Mouse (Mus musculus) embryonic fibroblast, embryonic 13.5 days (primary cell): Measurements from ENCODE around the gene Cntnap1. TPM values are rescaled to one million over a fixed set of nuclear protein-coding genes. Genes with fewer than 3 reads are reported as not detected.

Source experiments
- H3K27ac ChIP-seq: 2 replicates; pipeline ENCODE4 v1.5.1; 2012; ENCODE audit warnings: low read length, control low read depth, inconsistent platforms; ENCODE audit not compliant: insufficient read depth
- H3K4me1 ChIP-seq: 2 replicates; pipeline ENCODE4 v1.6.1; 2011; ENCODE audit warnings: low read length; ENCODE audit not compliant: control insufficient read depth, insufficient read depth
- H3K4me3 ChIP-seq: 2 replicates; pipeline ENCODE4 v1.5.1; 2011; ENCODE audit warnings: mild to moderate bottlenecking, control low read depth, low read length; ENCODE audit not compliant: insufficient read depth
- CTCF ChIP-seq: IDR thresholded peaks from 2 replicates; pipeline ENCODE4 v1.5.1; 2011; ENCODE audit warnings: mild to moderate bottlenecking, control low read depth, low read length, moderate library complexity, borderline replicate concordance; ENCODE audit not compliant: insufficient read depth
- POLR2A ChIP-seq: IDR thresholded peaks from 2 replicates; pipeline ENCODE4 v1.6.1; 2011; ENCODE audit warnings: low read depth, mild to moderate bottlenecking, control low read depth, low read length, moderate library complexity
- polyA plus RNA-seq: library from polyadenylated mRNA; stranded (reverse); fragments of >200 nt; gene quantifications from 2 replicates; pipeline ENCODE4 v1.2.4, GENCODE M21; 2011; ENCODE audit warnings: low read depth; ENCODE audit not compliant: missing spikeins, insufficient read length

The Cntnap1 gene
- polyA plus RNA-seq, 1 experiment = 3.0 TPM

DNA sequence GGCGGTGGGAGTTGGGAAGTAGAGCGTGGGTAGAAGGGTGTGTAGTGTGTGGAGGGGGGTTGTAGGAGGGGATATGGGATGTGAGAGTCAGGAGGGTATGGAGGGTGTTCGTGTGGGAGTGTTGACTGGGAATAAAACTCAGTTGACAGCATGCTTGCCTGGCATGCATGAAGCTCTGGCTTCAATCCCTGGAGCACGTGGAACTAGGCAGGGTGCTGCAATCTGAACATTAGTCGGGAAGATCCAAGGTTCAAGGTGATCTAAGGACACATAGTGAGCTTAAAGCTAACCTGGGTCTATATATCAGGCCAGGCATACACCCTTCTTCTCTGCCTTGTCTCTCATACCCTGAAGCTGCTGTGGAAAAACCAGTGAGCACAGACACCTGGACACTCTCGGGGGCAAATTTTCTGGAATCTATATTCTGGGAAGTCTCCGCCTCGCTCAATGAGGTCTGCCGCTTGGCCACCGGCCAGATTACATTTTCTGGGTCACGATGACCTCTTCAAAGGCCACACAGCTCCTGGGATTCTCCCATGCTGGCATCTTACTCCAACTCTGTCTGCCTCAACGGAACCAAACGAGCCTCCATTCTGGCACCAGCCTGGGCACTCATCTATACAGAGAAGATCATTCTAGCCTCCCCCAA, 36.0 kb upstream of the Cntnap1 start:
- Histone ChIP-seq H3K4me3 (no peak overlapping the region), H3K4me1 (no peaks in the 10 kb centered on the region), H3K27ac (no peak overlapping the region)
- no peak for TF ChIP-seq CTCF
- no peak for TF ChIP-seq POLR2A

DNA sequence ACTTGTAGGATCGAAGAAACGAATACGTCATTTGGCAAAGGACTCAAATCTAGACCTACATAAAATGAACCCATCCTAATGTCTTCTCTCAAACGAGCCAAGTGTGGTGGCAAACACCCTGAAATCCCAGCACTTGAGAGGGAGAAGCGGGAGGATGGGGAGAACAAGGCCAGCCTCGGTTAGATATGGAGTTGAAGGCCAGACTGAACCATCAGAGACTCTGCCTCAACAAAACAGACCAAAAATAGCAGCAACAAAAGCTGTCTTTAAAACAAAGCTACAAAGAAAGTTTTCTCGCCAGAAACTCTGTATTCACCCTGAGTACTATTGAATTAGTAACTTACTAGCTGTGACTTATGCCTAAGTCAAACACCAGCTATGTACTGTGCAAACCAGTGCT, 33.3 kb upstream of the Cntnap1 start:
- TF ChIP-seq POLR2A (no peak), CTCF (no peak)
- peaks cover 4% of the 10 kb centered on the region for H3K4me1 ChIP-seq
- no peak overlapping the region for H3K27ac ChIP-seq
- H3K4me3 ChIP-seq = no peak overlapping the region

DNA sequence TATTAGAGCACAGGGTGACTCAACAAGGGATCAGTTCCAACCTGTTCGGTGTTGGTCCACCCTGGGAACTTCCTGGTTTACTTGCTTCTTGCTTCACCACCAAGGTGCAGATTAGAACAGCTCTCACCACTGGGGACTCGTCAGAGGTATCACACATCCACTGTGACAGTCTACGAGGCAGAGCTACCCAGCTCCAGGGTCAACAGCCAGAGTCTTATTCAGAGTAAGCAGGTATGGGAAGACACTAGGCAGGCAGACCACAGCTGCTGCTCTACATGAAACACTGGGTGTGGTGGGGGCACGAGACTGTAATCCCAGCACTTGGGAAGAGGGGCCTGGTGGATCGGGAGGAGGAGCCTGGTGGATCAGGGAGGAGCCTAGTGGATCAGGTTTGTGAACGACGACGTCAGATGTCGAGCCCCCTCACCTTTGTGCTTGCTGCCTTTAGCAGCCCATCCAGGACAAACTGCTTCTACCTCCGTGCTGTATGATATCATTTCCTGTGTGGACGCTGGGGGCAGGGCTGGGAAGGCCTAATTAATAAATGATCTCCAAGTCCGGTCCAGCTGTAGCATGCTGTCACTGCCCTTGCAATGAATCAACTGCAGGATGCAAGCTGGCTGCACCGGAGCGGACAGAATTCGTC, 31.7 kb upstream of the Cntnap1 start:
- H3K4me3 ChIP-seq = no peak overlapping the region
- H3K27ac ChIP-seq = no peak overlapping the region
- peaks cover 4% of the 10 kb centered on the region for H3K4me1 ChIP-seq
- TF ChIP-seq POLR2A = no peak
- TF ChIP-seq CTCF = no peak

DNA sequence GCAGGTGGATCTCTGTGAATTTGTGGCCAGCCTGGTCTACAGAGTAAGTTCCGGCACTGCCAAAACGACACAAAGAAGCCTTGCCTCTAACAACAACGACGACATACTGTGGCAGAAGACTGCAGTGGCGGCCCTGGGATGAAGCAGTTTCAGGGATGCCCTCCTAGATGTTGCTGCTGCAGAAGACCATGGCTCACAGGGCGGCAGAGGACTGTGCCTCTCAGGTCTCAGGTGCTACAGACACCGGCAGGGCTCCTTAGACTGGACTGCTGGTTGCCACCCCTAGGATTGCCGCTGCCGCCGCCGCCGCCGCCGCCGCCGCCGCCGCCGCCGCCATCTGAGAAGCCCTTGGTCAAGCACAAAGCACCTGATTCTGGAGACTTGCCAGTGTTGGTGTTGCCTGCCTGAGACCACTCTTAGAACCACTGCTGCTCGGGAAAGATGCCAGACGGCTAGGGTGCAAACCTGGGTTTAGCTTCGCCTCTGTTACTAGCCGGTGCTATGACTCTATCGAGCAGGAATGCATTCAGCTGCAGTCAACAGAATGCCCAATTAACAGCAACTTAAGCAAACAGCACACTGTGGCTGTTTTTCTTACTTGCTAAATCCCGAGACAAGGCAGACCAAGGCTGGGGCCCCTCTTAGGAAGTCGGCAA, 30.0 kb upstream of the Cntnap1 start:
- H3K4me3 ChIP-seq = no peak overlapping the region
- H3K4me1 ChIP-seq = peaks cover 4% of the 10 kb centered on the region
- TF ChIP-seq POLR2A (no peak), CTCF (no peak)
- H3K27ac ChIP-seq = no peak overlapping the region

DNA sequence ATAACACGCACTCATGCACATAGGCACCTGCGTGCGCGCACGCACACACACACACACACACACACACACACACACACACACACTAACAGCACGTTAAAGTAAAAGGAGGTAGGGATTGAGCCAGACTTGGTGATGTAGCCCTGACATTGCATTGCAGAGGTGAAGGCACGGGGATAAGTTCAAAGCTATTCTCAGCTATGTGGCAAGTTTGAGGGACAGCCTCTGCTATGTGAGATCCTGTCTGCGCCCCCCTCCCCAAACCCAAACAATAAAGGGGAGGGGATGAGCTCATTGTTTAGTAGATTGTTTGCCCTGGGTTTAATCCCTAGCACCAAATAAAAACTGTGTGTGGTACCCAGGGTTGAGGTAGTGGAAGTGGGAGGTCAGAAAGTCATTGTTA, 29.2 kb upstream of the Cntnap1 start:
- Histone ChIP-seq H3K4me1 (peaks cover 4% of the 10 kb centered on the region), H3K27ac (no peak overlapping the region), H3K4me3 (no peak overlapping the region)
- TF ChIP-seq CTCF (no peak), POLR2A (no peak)

DNA sequence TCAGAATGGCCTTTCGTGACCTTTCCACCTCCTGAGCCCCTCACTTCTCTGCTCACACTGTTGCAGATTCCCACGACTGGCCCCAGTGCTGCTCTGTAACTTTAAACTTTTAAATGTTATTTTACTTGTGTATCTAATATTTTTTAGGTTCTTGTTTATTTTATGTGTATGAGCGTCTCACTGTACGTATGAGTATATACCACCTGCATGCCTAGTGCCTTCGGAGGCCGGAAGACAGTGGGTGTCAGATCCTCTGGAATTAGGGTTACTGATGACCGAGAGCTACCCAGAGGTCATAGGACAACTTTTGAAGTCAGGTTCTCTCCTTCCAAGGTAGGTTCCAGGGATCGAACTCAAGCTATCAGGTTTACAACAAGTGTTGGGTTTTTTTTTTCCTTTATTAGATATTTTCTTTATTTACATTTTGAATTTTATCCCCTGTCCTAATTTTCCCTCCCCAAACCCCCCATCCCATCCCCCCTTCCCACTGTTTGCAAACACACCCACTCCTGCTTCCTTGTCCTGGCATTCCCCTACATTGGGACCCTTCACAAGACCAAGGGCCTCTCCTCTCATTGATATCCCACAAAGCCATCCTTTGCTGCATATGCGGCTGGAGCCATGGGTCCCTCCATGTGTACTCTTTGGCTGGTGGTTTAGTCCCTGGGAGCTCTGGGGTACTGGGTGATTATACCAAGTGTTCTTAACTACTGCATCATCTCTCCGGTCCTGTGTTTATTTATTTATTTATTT, 27.9 kb upstream of the Cntnap1 start:
- peaks cover 4% of the 10 kb centered on the region for H3K4me1 ChIP-seq
- no peak overlapping the region for H3K27ac ChIP-seq
- no peak overlapping the region for H3K4me3 ChIP-seq
- no peak for TF ChIP-seq CTCF
- TF ChIP-seq POLR2A = no peak

DNA sequence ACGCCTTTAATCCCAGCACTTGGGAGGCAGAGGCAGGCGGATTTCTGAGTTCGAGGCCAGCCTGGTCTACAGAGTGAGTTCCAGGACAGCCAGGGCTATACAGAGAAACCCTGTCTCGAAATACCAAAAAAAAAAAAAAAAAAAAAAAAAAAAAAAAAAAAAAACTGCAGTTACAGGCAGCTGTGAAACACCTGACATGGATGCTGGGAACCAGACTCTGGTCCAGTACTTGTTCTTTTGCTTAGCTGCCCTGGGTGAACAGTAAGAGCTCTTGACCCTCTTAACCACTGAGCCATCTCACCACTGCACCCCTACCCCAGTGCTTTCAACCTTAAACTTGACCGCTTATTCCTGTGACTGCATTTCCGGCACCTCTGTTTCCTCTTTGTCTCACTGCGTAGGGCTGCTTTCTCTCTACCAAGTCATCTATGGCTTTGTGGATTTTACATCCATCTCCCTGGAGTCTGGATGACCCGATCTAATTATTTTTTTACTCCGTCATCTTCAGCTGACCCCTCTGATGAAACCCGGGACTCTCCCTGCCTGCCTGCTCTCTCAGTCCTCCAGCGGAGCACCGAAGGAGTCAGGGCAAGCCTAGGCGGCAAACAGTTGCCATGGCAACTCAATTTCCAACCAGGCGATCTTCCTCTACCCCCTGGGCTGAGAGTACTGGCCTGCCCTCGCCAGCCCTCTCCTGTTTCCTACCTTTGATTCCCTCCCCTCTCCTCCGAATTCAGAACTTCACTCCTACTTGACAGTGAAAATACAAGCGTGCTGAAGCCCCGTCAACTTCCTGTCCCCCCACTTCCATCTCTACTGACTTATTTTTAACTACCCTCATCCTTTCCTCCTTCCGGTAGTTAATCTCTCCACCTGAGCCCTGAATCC, 26.7 kb upstream of the Cntnap1 start:
- peaks cover 4% of the 10 kb centered on the region for H3K4me1 ChIP-seq
- no peak overlapping the region for H3K27ac ChIP-seq
- TF ChIP-seq CTCF (no peak), POLR2A (no peak)

DNA sequence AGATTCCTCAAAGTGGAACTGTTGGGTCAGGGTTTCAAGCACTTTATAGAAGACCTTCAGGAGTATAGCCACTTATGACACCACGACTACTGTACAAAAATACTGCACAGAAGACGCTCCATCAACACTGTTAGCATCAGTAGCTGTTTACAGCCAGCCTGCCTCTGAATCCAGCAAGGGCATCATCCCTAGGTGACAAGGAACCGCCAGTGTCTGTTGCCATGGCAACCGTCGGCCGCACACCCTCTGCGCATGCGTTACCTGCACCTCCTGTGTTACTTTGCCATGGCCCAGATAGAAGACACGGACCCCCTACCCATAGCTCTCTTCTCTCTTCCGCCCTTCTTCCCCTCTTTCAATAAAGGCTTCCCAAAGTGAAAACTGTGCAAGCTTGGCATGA, 23.9 kb upstream of the Cntnap1 start:
- no peak overlapping the region for H3K27ac ChIP-seq
- H3K4me3 ChIP-seq = no peak overlapping the region
- H3K4me1 ChIP-seq = peaks cover 7% of the 10 kb centered on the region; the same call in 1 of the 2 replicates
- TF ChIP-seq POLR2A = no peak
- TF ChIP-seq CTCF = no peak

More for the DNA sequence above, 26.7 kb upstream of the Cntnap1 start:
- 0 out of 2 replicates have a peak overlapping the region, but pooled peaks have one; percentile 0 for H3K4me3 ChIP-seq

DNA sequence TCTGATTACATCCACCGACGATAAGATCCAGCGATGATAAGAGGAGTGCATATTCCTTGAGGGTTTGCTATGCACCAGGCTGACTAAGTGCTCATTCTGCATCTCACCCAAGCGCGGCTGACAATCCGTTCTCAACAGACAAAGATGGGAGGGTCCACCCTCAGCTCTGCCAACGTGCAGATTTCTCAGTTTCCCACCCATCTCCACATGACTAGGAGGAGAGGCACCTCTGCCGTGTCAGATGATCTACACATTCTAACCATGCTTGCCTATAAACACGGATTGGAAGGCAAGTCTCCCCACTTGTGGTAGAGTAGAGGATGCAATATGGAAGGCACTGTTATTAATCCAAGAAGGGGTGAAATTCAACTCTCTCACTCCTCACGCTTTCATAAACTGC, 21.6 kb upstream of the Cntnap1 start:
- no peak overlapping the region for H3K4me3 ChIP-seq
- H3K27ac ChIP-seq = peak overlapping the region; percentile 50
- H3K4me1 ChIP-seq = peaks cover 7% of the 10 kb centered on the region; the same call in 1 of the 2 replicates
- no peak for TF ChIP-seq CTCF
- TF ChIP-seq POLR2A = no peak
